Mouse (Mus musculus): ENCODE measurements around the gene Agap3.

GRCm38 (mm10) chr5:24420381-24420780 is 31.6 kb upstream of the Agap3 start:
- no peak for TF ChIP-seq TAL1 (IDR thresholded peaks at IDR 0.05; ENCODE audit: low read length)
- no peak for TF ChIP-seq GATA1 (IDR thresholded peaks at IDR 0.05; ENCODE audit: low read length)

All from erythroblast, embryonic 14.5 days (primary cell).